Mouse (Mus musculus) heart, embryonic 12.5 days (tissue): ENCODE data around the gene Mpzl1. TPM values are rescaled to one million over a fixed set of nuclear protein-coding genes. Genes with fewer than 3 reads are reported as not detected.

Source experiments
- ATAC-seq: fragments of 200-750 bp; cut with Nextera tagmentation; 2 replicates; pipeline ENCODE4 v1.8.0; 2017; ENCODE audit warnings: moderate TSS enrichment, moderate library complexity; ENCODE audit not compliant: insufficient number of reproducible peaks, low FRiP score
- H3K27ac ChIP-seq: fragments of 300-500 bp; sonication (generic); 2 replicates; pipeline ENCODE4 v1.5.1; 2016; ENCODE audit warnings: mild to moderate bottlenecking, moderate library complexity; ENCODE audit not compliant: poor library complexity, severe bottlenecking
- H3K27me3 ChIP-seq: fragments of 300-500 bp; sonication (generic); replicated peaks from 2 replicates; pipeline ENCODE4 v1.6.1; 2016; ENCODE audit warnings: mild to moderate bottlenecking, moderate library complexity
- H3K36me3 ChIP-seq: fragments of 300-500 bp; sonication (generic); 2 replicates; pipeline ENCODE4 v1.6.1; 2016; ENCODE audit warnings: mild to moderate bottlenecking, moderate library complexity
- H3K4me1 ChIP-seq: fragments of 300-500 bp; sonication (generic); replicated peaks from 2 replicates; pipeline ENCODE4 v1.6.1; 2016; ENCODE audit warnings: mild to moderate bottlenecking
- H3K4me2 ChIP-seq: fragments of 300-500 bp; sonication (generic); 2 replicates; pipeline ENCODE4 v1.6.1; 2016; ENCODE audit warnings: mild to moderate bottlenecking, moderate library complexity
- H3K4me3 ChIP-seq: fragments of 300-500 bp; sonication (generic); 2 replicates; pipeline ENCODE4 v1.5.1; 2016; ENCODE audit warnings: mild to moderate bottlenecking
- H3K9ac ChIP-seq: fragments of 300-500 bp; sonication (generic); 2 replicates; pipeline ENCODE4 v1.6.1; 2016; ENCODE audit warnings: mild to moderate bottlenecking, moderate library complexity
- H3K9me3 ChIP-seq: fragments of 300-500 bp; sonication (generic); replicated peaks from 2 replicates; pipeline ENCODE4 v1.6.1; 2016; ENCODE audit warnings: mild to moderate bottlenecking, moderate library complexity
- WGBS: fragments of 180-500 bp; shearing (Covaris S2); methylation state at CpG from one replicate; pipeline ENCODE4 v1.1.7; 2016; 5-methylcytosine and 5-hydroxymethylcytosine counted together
- polyA plus RNA-seq: library from polyadenylated mRNA; unstranded; fragments of >200 nt; fragmentation: Nextera tagmentation; extraction: Ambion mirVana; gene quantifications from 2 replicates; pipeline ENCODE4 v1.2.1, GENCODE M21; 2016

Mpzl1 gene
- polyA plus RNA-seq, 1 experiment from 2014 or later = 126 TPM

DNA sequence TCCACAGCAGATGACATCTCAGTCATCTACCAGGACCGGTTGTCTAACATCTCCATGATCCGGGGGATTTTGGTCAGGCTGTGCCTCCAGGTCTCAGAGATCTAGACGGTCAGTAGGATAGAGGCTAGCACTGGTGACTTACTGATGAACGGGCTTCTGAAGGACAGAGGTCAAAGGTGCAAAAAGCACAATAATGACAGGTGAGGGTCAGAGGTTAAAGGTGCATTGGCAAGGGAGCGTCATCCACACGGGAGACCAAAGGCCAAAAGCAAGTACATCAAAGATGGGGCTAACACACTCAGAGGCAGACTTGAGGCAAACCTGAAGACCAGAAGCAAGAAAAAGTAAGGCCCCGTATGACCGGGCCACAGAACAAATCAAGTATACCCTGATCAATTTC lies 2.0 kb upstream of the Mpzl1 start:
- no peak for ATAC-seq
- no peak overlapping the region for H3K9ac ChIP-seq
- no peaks in the 10 kb centered on the region for H3K9me3 ChIP-seq
- WGBS = 83% methylated on average over 8 of the region's 8 CpGs
- no peak overlapping the region for H3K4me3 ChIP-seq
- no peak overlapping the region for H3K27ac ChIP-seq
- H3K27me3 ChIP-seq = no peaks in the 10 kb centered on the region
- H3K36me3 ChIP-seq = no peaks in the 10 kb centered on the region
- no peak overlapping the region for H3K4me2 ChIP-seq
- H3K4me1 ChIP-seq = peaks cover 38% of the 10 kb centered on the region

DNA sequence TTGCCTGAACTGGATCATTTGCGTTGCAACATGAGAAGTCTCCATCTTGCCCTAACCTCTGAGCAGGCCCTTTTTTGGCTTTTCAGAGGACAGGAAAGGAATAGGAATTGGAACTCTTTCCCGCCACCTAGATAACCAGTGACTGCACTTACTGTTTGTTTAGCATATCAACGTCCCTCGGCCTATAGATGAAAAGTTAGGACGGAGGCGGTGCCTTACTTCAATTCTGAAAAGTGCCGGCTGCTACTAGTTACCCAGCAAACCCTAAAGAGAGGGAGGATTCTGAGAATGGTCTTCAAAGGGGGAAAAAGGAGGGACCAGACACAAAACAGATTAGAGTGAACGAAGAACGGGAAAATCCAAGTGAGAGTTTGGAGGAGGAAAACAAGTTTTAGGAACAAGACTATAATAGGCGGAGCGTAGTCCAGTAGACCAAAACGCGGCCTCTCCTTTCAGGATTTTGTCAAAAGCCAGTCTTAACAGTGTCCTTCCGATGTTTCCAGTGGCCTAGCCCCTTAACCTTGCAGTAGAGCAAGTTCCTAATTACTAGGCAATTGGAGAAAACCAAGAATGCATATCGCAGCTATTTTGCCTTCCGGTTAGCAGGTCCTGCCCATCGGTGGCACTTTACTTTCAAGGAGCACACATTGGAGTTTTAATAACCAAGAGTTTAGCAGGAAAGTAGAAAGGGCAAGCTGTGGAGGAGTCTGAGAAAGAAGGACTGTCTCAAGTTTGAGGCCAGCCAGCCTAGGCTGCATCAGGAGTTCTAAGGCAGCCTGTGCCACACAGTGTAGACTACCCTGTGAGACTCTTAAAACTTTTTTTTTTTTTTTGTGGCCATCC lies 938 bp upstream of the Mpzl1 start:
- Histone ChIP-seq H3K9me3 (no peaks in the 10 kb centered on the region), H3K4me3 (peak overlapping the region; percentile 88), H3K4me2 (peak overlapping the region; percentile 70), H3K27ac (peak overlapping the region; percentile 97), H3K27me3 (no peaks in the 10 kb centered on the region), H3K9ac (no peak overlapping the region), H3K36me3 (no peaks in the 10 kb centered on the region), H3K4me1 (peaks cover 45% of the 10 kb centered on the region)
- ATAC-seq = no peak
- WGBS = 26% methylated on average over 17 of the region's 17 CpGs

DNA sequence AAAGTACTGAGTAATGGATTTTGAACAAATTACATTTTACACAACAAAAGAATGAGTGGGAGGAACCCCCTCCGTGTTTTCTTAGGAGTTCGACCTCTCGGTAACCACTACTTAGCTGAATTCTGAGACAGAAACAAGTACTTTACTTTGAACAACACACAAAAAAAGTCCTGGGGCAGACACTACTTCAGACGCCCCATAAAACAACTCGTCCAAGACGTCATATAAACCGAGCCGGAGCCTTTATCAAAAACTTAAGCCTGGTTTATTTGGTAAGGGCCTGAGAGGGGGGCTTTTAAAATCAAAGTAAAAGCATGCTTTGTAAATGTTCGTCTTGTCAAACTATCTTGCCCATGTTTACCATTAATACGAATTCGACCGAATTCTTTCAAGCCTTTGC lies 993 bp downstream of the Mpzl1 start:
- Histone ChIP-seq H3K36me3 (no peaks in the 10 kb centered on the region), H3K4me2 (peak overlapping the region; percentile 70), H3K27ac (no peak overlapping the region), H3K27me3 (no peaks in the 10 kb centered on the region), H3K9ac (peak overlapping the region; percentile 96), H3K4me1 (peaks cover 49% of the 10 kb centered on the region), H3K4me3 (peak overlapping the region; percentile 88), H3K9me3 (no peaks in the 10 kb centered on the region)
- ATAC-seq = no peak
- 7% methylated on average over 12 of the region's 12 CpGs for WGBS

DNA sequence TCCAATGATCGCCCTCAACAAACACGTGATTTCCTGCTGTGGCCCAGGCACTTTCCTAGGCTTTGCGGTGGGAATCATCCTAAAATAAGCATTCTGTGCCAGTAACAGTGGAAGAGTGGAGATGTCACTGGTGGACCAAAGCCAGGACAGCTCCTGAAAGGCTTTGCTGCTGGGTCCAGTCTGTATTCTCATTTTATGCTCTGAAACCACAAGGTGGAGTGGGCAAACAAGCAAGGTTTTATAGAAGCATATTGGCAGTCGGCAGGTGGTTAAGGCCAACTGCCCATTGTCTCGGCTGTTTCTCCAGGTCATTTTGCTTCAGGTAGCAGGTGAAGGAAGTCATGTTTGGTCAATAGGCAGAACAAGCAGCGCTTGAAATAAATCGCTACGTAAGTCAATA lies 3.2 kb downstream of the Mpzl1 start:
- no peak overlapping the region for H3K4me3 ChIP-seq
- no peak for ATAC-seq
- no peaks in the 10 kb centered on the region for H3K27me3 ChIP-seq
- H3K27ac ChIP-seq = no peak overlapping the region
- 73% methylated on average over 8 of the region's 8 CpGs for WGBS
- peaks cover 63% of the 10 kb centered on the region for H3K4me1 ChIP-seq
- H3K9me3 ChIP-seq = no peaks in the 10 kb centered on the region
- no peak overlapping the region for H3K4me2 ChIP-seq
- H3K9ac ChIP-seq = no peak overlapping the region
- no peaks in the 10 kb centered on the region for H3K36me3 ChIP-seq

DNA sequence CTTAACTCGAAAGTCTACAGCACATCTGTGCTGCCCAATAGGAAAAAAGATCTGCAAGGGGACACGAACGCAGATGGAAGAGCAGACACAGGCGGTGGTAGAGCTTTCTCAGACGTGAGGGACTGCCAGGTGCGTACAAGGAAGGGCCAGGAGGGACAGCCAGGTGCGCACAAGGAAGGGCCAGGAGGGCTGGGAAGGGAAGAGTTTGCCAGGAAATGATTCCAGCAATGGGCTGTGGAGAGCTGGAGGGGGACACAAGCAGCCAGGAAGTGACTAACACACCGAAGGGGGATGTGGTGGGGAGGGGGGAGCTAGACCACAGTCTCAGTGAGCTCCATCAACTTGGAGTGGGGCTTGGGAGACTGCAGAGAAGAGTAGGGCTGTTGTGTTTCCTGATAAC lies 4.4 kb downstream of the Mpzl1 start:
- H3K4me1 ChIP-seq = peaks cover 61% of the 10 kb centered on the region
- no peaks in the 10 kb centered on the region for H3K27me3 ChIP-seq
- peak overlapping the region; percentile 45 for H3K27ac ChIP-seq
- no peaks in the 10 kb centered on the region for H3K9me3 ChIP-seq
- WGBS = 35% methylated on average over 8 of the region's 8 CpGs
- H3K4me2 ChIP-seq = peak overlapping the region; percentile 36
- peak overlapping the region; percentile 36 for H3K9ac ChIP-seq
- H3K4me3 ChIP-seq = no peak overlapping the region
- ATAC-seq = no peak
- H3K36me3 ChIP-seq = no peaks in the 10 kb centered on the region

- H3K36me3 ChIP-seq = no peaks in the 10 kb centered on the region
- no peaks in the 10 kb centered on the region for H3K27me3 ChIP-seq
- H3K9me3 ChIP-seq = no peaks in the 10 kb centered on the region
- no peak for ATAC-seq
- H3K4me2 ChIP-seq = no peak overlapping the region
- peaks cover 61% of the 10 kb centered on the region for H3K4me1 ChIP-seq
- no peak overlapping the region for H3K4me3 ChIP-seq
- WGBS = 35% methylated on average over 1 of the region's 1 CpGs
- H3K27ac ChIP-seq = no peak overlapping the region
- H3K9ac ChIP-seq = no peak overlapping the region
Measured at GRCm38 (mm10) chr1:165628603-165629002, 5.7 kb downstream of the Mpzl1 start.

GRCm38 (mm10) chr1:165625896-165626295 lies 8.4 kb downstream of the Mpzl1 start:
- Histone ChIP-seq H3K9ac (no peak overlapping the region), H3K27me3 (no peaks in the 10 kb centered on the region), H3K4me3 (no peak overlapping the region), H3K4me1 (peaks cover 41% of the 10 kb centered on the region), H3K4me2 (no peak overlapping the region), H3K36me3 (peaks cover 8% of the 10 kb centered on the region), H3K9me3 (no peaks in the 10 kb centered on the region), H3K27ac (peak overlapping the region; percentile 12; the same call in 1 of the 2 replicates)
- WGBS = 80% methylated on average over 5 of the region's 5 CpGs
- no peak for ATAC-seq

GRCm38 (mm10) chr1:165625058-165625457 lies 9.3 kb downstream of the Mpzl1 start:
- Histone ChIP-seq H3K4me3 (no peak overlapping the region), H3K27ac (no peak overlapping the region), H3K36me3 (peaks cover 8% of the 10 kb centered on the region), H3K9ac (no peak overlapping the region), H3K4me1 (peaks cover 35% of the 10 kb centered on the region), H3K4me2 (no peak overlapping the region), H3K27me3 (no peaks in the 10 kb centered on the region), H3K9me3 (no peaks in the 10 kb centered on the region)
- 76% methylated on average over 5 of the region's 5 CpGs for WGBS
- ATAC-seq = no peak

- ATAC-seq = peak; percentile 65
- H3K27ac ChIP-seq = peak overlapping the region; percentile 96
- 27% methylated on average over 9 of the region's 9 CpGs for WGBS
- no peak overlapping the region for H3K9ac ChIP-seq
- peaks cover 27% of the 10 kb centered on the region for H3K36me3 ChIP-seq
- H3K4me2 ChIP-seq = peak overlapping the region; percentile 57
- H3K4me3 ChIP-seq = peak overlapping the region; percentile 6; the same call in 1 of the 2 replicates
- no peaks in the 10 kb centered on the region for H3K27me3 ChIP-seq
- peaks cover 32% of the 10 kb centered on the region for H3K4me1 ChIP-seq
- peaks cover 9% of the 10 kb centered on the region for H3K9me3 ChIP-seq
Measured at GRCm38 (mm10) chr1:165618201-165618624, 16.1 kb downstream of the Mpzl1 start.

DNA sequence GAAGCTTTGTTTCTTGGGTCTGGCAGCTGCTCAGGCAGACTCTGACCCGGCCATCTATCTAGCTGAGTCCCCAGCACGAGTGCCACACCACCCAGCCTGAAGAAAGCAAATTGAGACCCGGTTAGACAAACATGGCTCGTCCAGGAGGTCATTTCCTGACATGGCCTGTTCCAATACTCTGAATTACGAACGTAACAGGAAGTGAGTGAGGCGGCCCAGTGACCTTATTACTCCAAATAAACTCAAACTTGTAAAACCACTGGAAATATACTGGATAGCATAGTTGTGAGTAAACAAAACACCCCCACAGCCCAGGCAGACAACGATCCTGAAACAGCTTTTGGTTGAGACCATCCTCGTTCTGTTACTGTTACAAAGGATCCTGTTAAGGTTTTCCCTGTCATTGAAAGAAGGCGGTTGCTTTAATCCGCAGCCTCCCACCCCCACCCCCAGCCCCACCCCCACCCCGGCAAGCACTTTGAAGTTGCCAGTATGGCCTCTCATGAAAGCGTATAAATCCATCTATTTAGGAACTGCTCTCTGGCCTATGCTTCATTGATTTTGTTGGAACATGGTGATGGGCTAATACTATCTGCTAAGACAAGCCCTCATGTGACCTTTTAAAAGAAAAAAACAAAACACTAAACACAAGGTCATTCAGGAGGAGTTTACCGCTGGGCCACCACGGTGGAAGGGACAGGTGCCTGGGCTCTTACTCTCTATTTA lies 17.0 kb downstream of the Mpzl1 start:
- no peaks in the 10 kb centered on the region for H3K27me3 ChIP-seq
- 40% methylated on average over 15 of the region's 15 CpGs for WGBS
- peak overlapping the region; percentile 57 for H3K4me2 ChIP-seq
- ATAC-seq = peak; percentile 35; the same call in 1 of the 2 replicates
- H3K9me3 ChIP-seq = peaks cover 9% of the 10 kb centered on the region
- peaks cover 39% of the 10 kb centered on the region for H3K4me1 ChIP-seq
- H3K27ac ChIP-seq = peak overlapping the region; percentile 96
- H3K36me3 ChIP-seq = peaks cover 22% of the 10 kb centered on the region
- no peak overlapping the region for H3K4me3 ChIP-seq
- H3K9ac ChIP-seq = no peak overlapping the region

DNA sequence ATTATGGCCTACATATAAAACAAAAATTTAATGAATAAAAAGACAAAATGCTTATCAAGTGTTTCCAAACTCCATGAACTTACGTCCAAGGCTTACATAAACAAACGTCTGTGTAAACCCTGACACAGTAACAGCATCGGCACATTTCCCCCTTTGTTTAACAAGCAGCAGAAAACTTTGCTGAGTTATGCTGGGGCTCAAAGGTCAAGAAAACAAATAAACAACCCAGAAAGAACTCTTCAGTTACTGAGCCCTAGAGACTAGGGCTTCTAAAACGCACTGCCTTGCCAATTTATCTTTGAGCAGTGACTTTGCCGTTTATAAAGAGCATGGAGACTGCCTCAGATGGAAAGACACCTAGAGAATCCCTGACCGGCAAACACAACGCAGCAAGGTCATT lies 17.7 kb downstream of the Mpzl1 start:
- H3K36me3 ChIP-seq = peaks cover 19% of the 10 kb centered on the region
- peaks cover 9% of the 10 kb centered on the region for H3K9me3 ChIP-seq
- peak overlapping the region; percentile 96 for H3K27ac ChIP-seq
- no peak for ATAC-seq
- WGBS = 42% methylated on average over 7 of the region's 7 CpGs
- no peak overlapping the region for H3K9ac ChIP-seq
- peaks cover 46% of the 10 kb centered on the region for H3K4me1 ChIP-seq
- H3K4me3 ChIP-seq = no peak overlapping the region
- no peaks in the 10 kb centered on the region for H3K27me3 ChIP-seq
- H3K4me2 ChIP-seq = peak overlapping the region; percentile 28; the same call in 1 of the 2 replicates
